Mouse (Mus musculus) CH12.LX (cell line): ENCODE measurements around the gene Dclk1.

Experiments
- CTCF ChIP-seq, 2 experiments: IDR thresholded peaks in 1 of 2; conservative IDR thresholded peaks in 1 of 2; 2 replicates each; pipeline ENCODE4 v1.5.1; 2011 to 2012; ENCODE audit warnings: low read depth in 2 of 2, low read length in 2 of 2, improper control_type of control experiment in 1 of 2, inconsistent platforms in 1 of 2, mild to moderate bottlenecking in 1 of 2, moderate library complexity in 1 of 2
- E2F4 ChIP-seq: IDR thresholded peaks from 2 replicates; pipeline ENCODE4 v1.6.1; 2011; ENCODE audit warnings: low read depth, low read length, improper control_type of control experiment; ENCODE audit not compliant: insufficient replicate concordance
- ELF1 ChIP-seq: IDR thresholded peaks from 2 replicates; pipeline ENCODE4 v1.6.1; 2014; ENCODE audit warnings: low read depth, mild to moderate bottlenecking, inconsistent platforms, low read length, improper control_type of control experiment
- IRF4 ChIP-seq: IDR thresholded peaks from 2 replicates; pipeline ENCODE4 v1.6.1; 2014; ENCODE audit warnings: low read depth, mild to moderate bottlenecking, inconsistent platforms, low read length, improper control_type of control experiment
- MAFK ChIP-seq: IDR thresholded peaks from 2 replicates; pipeline ENCODE4 v1.6.1; 2011; ENCODE audit warnings: low read length, improper control_type of control experiment; ENCODE audit not compliant: insufficient replicate concordance
- MEF2A ChIP-seq: IDR thresholded peaks from 2 replicates; pipeline ENCODE4 v1.6.1; 2014; ENCODE audit warnings: low read depth, mild to moderate bottlenecking, inconsistent platforms, low read length, improper control_type of control experiment, borderline replicate concordance
- MXI1 ChIP-seq: IDR thresholded peaks from 2 replicates; pipeline ENCODE4 v1.6.1; 2011; ENCODE audit warnings: mild to moderate bottlenecking, low read depth, low read length, improper control_type of control experiment
- PAX5 ChIP-seq: IDR thresholded peaks from 2 replicates; pipeline ENCODE4 v1.6.1; 2012; ENCODE audit warnings: low read length, inconsistent platforms, mixed read lengths
- POLR2AphosphoS2 ChIP-seq: IDR thresholded peaks from 2 replicates; pipeline ENCODE4 v1.6.1; 2011; ENCODE audit warnings: low read depth, low read length, improper control_type of control experiment
- RCOR1 ChIP-seq: conservative IDR thresholded peaks from 2 replicates; pipeline ENCODE4 v1.6.1; 2012; ENCODE audit warnings: low read depth, mild to moderate bottlenecking, inconsistent platforms, low read length, improper control_type of control experiment
- TCF12 ChIP-seq: IDR thresholded peaks from 2 replicates; pipeline ENCODE4 v1.6.1; 2014; ENCODE audit warnings: low read depth, mild to moderate bottlenecking, inconsistent platforms, low read length, improper control_type of control experiment
- USF1 ChIP-seq: IDR thresholded peaks from 2 replicates; pipeline ENCODE4 v1.6.1; 2014; ENCODE audit warnings: low read depth, mild to moderate bottlenecking, inconsistent platforms, low read length, improper control_type of control experiment

DNA sequence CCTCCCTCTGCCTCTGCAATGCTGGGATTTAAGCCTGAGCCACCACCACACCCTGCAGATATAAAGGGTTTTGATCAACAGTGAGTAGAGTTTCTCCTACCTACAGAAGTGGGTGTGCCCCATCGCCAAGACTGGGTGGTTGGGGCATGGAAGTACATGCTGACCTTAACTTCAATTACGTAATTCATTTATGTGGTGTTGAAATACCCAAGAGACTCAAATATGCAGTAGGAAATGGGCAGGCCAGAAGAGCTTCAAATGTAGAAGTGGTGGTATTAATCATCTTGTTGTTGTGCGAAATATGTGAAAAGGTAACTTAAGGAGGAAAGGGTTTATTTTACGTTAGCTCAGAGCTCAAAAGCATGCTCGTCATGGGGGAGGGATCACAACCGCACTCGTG is 307.2 kb downstream of the Dclk1 start:
- no peak for TF ChIP-seq TCF12
- no peak for TF ChIP-seq MEF2A
- TF ChIP-seq RCOR1: no peak
- no peak for TF ChIP-seq E2F4
- TF ChIP-seq MAFK: no peak
- TF ChIP-seq CTCF (conservative IDR thresholded peaks at IDR 0.05 in 1 of 2, IDR thresholded peaks at IDR 0.05 in 1 of 2; ENCODE audit: low read depth in 2 of 2, low read length in 2 of 2): no peak
- no peak for TF ChIP-seq POLR2AphosphoS2
- no peak for TF ChIP-seq PAX5
- TF ChIP-seq USF1: no peak
- no peak for TF ChIP-seq IRF4
- TF ChIP-seq MXI1: no peak
- no peak for TF ChIP-seq ELF1
